Mouse (Mus musculus): Measurements from ENCODE around the gene Mr1. TPM values are rescaled to one million over a fixed set of nuclear protein-coding genes. Genes with fewer than 3 reads are reported as not detected.
A peak's percentile ranks its signal among the peaks of the same experiment; 100 is the strongest.

Mr1 gene
- polyA plus RNA-seq, 1 experiment from 2014 or later, result 4.2 TPM

GRCm38 (mm10) chr1:155111491-155111890, 35.1 kb downstream of the Mr1 start:
- ATAC-seq (ENCODE audit: low FRiP score, low TSS enrichment) (no peak), DNase-seq (ENCODE audit: low spot score) (no peak)
- Histone ChIP-seq H3K4me1 (replicated peaks; ENCODE audit: control insufficient read depth, insufficient read depth) (no peaks in the 10 kb centered on the region; the same call in 1 of the 2 replicates), H3K4me2 (replicated peaks; ENCODE audit: low read depth) (no peak overlapping the region), H3K9me3 (ENCODE audit: control insufficient read depth, low read length) (no peaks in the 10 kb centered on the region), H3K4me3 (ENCODE audit: low read depth, low read length) (no peak overlapping the region), H3K36me3 (ENCODE audit: control insufficient read depth, insufficient read depth, low read length) (no peaks in the 10 kb centered on the region), H3K27ac (replicated peaks) (no peak overlapping the region), H3K27me3 (ENCODE audit: control insufficient read depth, insufficient read depth, low read length) (no peaks in the 10 kb centered on the region), H3K9ac (ENCODE audit: low read length) (no peak overlapping the region)
- 65% methylated on average over 6 of the region's 6 CpGs for WGBS
- no peak for TF ChIP-seq EP300 (optimal IDR thresholded peaks at IDR 0.05)
- no peak for TF ChIP-seq CTCF (IDR thresholded peaks at IDR 0.05; ENCODE audit: low read depth)

GRCm38 (mm10) chr1:155109387-155110350, 36.9 kb downstream of the Mr1 start:
- 21% methylated on average over 18 of the region's 18 CpGs for WGBS
- H3K4me2 ChIP-seq (replicated peaks; ENCODE audit: low read depth), result peak overlapping the region; percentile 21; the same call in 1 of the 2 replicates
- TF ChIP-seq EP300 (optimal IDR thresholded peaks at IDR 0.05) (no peak), CTCF (IDR thresholded peaks at IDR 0.05; ENCODE audit: low read depth) (no peak)
- no peaks in the 10 kb centered on the region for H3K9me3 ChIP-seq (ENCODE audit: control insufficient read depth, low read length)
- DNase-seq (ENCODE audit: low spot score) (no peak), ATAC-seq (ENCODE audit: low FRiP score, low TSS enrichment) (no peak)
- no peak overlapping the region for H3K4me3 ChIP-seq (ENCODE audit: low read depth, low read length)
- peak overlapping the region; percentile 41; the same call in 1 of the 2 replicates for H3K9ac ChIP-seq (ENCODE audit: low read length)
- H3K36me3 ChIP-seq (ENCODE audit: control insufficient read depth, insufficient read depth, low read length), result no peaks in the 10 kb centered on the region
- no peaks in the 10 kb centered on the region for H3K27me3 ChIP-seq (ENCODE audit: control insufficient read depth, insufficient read depth, low read length)
- peak overlapping the region; percentile 75 for H3K27ac ChIP-seq (replicated peaks)
- H3K4me1 ChIP-seq (replicated peaks; ENCODE audit: control insufficient read depth, insufficient read depth), result no peaks in the 10 kb centered on the region; the same call in 1 of the 2 replicates

- ATAC-seq (ENCODE audit: low FRiP score, low TSS enrichment) (peak; percentile 75), DNase-seq (ENCODE audit: low spot score) (peak; percentile 35)
- Histone ChIP-seq H3K9ac (ENCODE audit: low read length) (no peak overlapping the region), H3K4me2 (replicated peaks; ENCODE audit: low read depth) (no peak overlapping the region), H3K9me3 (ENCODE audit: control insufficient read depth, low read length) (no peaks in the 10 kb centered on the region), H3K4me1 (replicated peaks; ENCODE audit: control insufficient read depth, insufficient read depth) (no peaks in the 10 kb centered on the region; the same call in 1 of the 2 replicates), H3K4me3 (ENCODE audit: low read depth, low read length) (no peak overlapping the region), H3K36me3 (ENCODE audit: control insufficient read depth, insufficient read depth, low read length) (no peaks in the 10 kb centered on the region), H3K27ac (replicated peaks) (no peak overlapping the region), H3K27me3 (ENCODE audit: control insufficient read depth, insufficient read depth, low read length) (no peaks in the 10 kb centered on the region)
- WGBS, result 31% methylated on average over 4 of the region's 4 CpGs
- TF ChIP-seq CTCF (IDR thresholded peaks at IDR 0.05; ENCODE audit: low read depth) (no peak), EP300 (optimal IDR thresholded peaks at IDR 0.05) (no peak)
Observed at GRCm38 (mm10) chr1:155108412-155108811, 38.2 kb downstream of the Mr1 start.

- Histone ChIP-seq H3K4me1 (replicated peaks; ENCODE audit: control insufficient read depth, insufficient read depth) (no peaks in the 10 kb centered on the region; the same call in 1 of the 2 replicates), H3K9me3 (ENCODE audit: control insufficient read depth, low read length) (no peaks in the 10 kb centered on the region), H3K27ac (replicated peaks) (no peak overlapping the region), H3K4me2 (replicated peaks; ENCODE audit: low read depth) (no peak overlapping the region), H3K4me3 (ENCODE audit: low read depth, low read length) (no peak overlapping the region), H3K27me3 (ENCODE audit: control insufficient read depth, insufficient read depth, low read length) (no peaks in the 10 kb centered on the region), H3K36me3 (ENCODE audit: control insufficient read depth, insufficient read depth, low read length) (no peaks in the 10 kb centered on the region), H3K9ac (ENCODE audit: low read length) (no peak overlapping the region)
- DNase-seq (ENCODE audit: low spot score) (no peak), ATAC-seq (ENCODE audit: low FRiP score, low TSS enrichment) (no peak)
- no peak for TF ChIP-seq CTCF (IDR thresholded peaks at IDR 0.05; ENCODE audit: low read depth)
- TF ChIP-seq EP300 (optimal IDR thresholded peaks at IDR 0.05), result no peak
- 6% methylated on average over 5 of the region's 5 CpGs for WGBS
Observed at GRCm38 (mm10) chr1:155107843-155108242, 38.8 kb downstream of the Mr1 start.

GRCm38 (mm10) chr1:155106310-155106709, 40.3 kb downstream of the Mr1 start:
- Histone ChIP-seq H3K9me3 (ENCODE audit: control insufficient read depth, low read length) (no peaks in the 10 kb centered on the region), H3K4me3 (ENCODE audit: low read depth, low read length) (no peak overlapping the region), H3K4me1 (replicated peaks; ENCODE audit: control insufficient read depth, insufficient read depth) (no peaks in the 10 kb centered on the region; the same call in 1 of the 2 replicates), H3K4me2 (replicated peaks; ENCODE audit: low read depth) (no peak overlapping the region), H3K27me3 (ENCODE audit: control insufficient read depth, insufficient read depth, low read length) (no peaks in the 10 kb centered on the region), H3K36me3 (ENCODE audit: control insufficient read depth, insufficient read depth, low read length) (no peaks in the 10 kb centered on the region), H3K27ac (replicated peaks) (no peak overlapping the region), H3K9ac (ENCODE audit: low read length) (no peak overlapping the region)
- DNase-seq (ENCODE audit: low spot score) (no peak), ATAC-seq (ENCODE audit: low FRiP score, low TSS enrichment) (no peak)
- WGBS, result 81% methylated on average over 1 of the region's 1 CpGs
- TF ChIP-seq EP300 (optimal IDR thresholded peaks at IDR 0.05) (no peak), CTCF (IDR thresholded peaks at IDR 0.05; ENCODE audit: low read depth) (no peak)

- H3K27ac ChIP-seq (replicated peaks), result no peak overlapping the region
- no peaks in the 10 kb centered on the region for H3K36me3 ChIP-seq (ENCODE audit: control insufficient read depth, insufficient read depth, low read length)
- no peaks in the 10 kb centered on the region for H3K9me3 ChIP-seq (ENCODE audit: control insufficient read depth, low read length)
- ATAC-seq (ENCODE audit: low FRiP score, low TSS enrichment), result no peak
- H3K9ac ChIP-seq (ENCODE audit: low read length), result no peak overlapping the region
- 85% methylated on average over 5 of the region's 5 CpGs for WGBS
- TF ChIP-seq EP300 (optimal IDR thresholded peaks at IDR 0.05), result no peak
- TF ChIP-seq CTCF (IDR thresholded peaks at IDR 0.05; ENCODE audit: low read depth), result no peak
- DNase-seq (ENCODE audit: low spot score), result no peak
- no peak overlapping the region for H3K4me3 ChIP-seq (ENCODE audit: low read depth, low read length)
- no peaks in the 10 kb centered on the region for H3K27me3 ChIP-seq (ENCODE audit: control insufficient read depth, insufficient read depth, low read length)
- peaks cover 2% of the 10 kb centered on the region for H3K4me1 ChIP-seq (replicated peaks; ENCODE audit: control insufficient read depth, insufficient read depth)
- no peak overlapping the region for H3K4me2 ChIP-seq (replicated peaks; ENCODE audit: low read depth)
Observed at GRCm38 (mm10) chr1:155103991-155104390, 42.6 kb downstream of the Mr1 start.
